Mouse (Mus musculus) A20 (cell line): ENCODE measurements at regions not wholly inside any gene's neighbourhood (a gene's known extent, or its start where the extent isn't known, plus 50 kb on each side); places are given as distances from the start of the nearest gene placed in this dataset.

Source experiments
- DNase-seq: peaks from one replicate; pipeline ENCODE4 v3.0.0-alpha.2; 2011; ENCODE audit warnings: low read depth, low spot score

GRCm38 (mm10) chr7:73637101-73637809 lies 95.6 kb upstream of the Chd2 start:
- DNase-seq = no peak

DNA sequence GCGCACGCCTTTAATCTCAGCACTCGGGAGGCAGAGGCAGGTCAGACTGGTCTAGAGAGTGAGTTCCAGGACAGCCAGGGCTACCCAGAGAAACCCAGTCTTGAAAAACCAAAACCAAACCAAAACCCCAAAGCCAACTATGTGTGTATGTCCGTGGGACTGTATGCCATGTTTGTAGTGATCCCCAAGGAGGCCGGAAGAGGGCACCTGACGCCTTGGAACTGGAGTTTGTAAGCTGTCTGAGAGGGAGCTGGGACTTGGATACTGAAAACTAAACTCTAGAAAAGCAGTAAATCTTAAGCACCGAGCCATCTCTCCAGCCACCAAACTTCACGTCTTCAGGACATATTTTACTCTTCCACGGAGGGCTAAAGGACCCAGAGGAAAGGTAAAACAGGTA lies 93.8 kb upstream of the Chd2 start:
- DNase-seq = no peak

- no peak for DNase-seq
These were observed 89.2 kb upstream of the Chd2 start for GRCm38 (mm10) chr7:73630790-73631189.

DNA sequence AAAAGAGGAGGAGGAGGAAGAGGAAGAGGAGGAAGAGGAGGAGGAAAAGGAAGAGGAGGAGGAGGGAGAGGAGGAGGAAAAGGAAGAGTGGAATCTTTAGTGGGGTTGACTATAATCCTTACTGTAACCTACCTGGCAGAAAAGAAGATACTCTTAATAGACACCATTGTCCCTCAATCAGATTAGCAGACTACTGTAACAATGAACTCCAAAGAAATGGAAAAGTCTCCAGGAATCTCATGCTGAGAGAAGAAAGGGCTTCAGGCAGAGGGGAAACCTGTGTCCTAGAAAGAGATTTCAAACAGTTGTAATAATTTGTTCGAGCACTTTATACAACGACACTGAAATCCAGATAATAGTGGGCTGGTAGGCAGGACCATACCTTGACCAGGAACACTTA lies 87.6 kb upstream of the Chd2 start:
- no peak for DNase-seq

- peak; percentile 86 for DNase-seq
These were observed 86.4 kb upstream of the Chd2 start for GRCm38 (mm10) chr7:73628071-73628470.

DNA sequence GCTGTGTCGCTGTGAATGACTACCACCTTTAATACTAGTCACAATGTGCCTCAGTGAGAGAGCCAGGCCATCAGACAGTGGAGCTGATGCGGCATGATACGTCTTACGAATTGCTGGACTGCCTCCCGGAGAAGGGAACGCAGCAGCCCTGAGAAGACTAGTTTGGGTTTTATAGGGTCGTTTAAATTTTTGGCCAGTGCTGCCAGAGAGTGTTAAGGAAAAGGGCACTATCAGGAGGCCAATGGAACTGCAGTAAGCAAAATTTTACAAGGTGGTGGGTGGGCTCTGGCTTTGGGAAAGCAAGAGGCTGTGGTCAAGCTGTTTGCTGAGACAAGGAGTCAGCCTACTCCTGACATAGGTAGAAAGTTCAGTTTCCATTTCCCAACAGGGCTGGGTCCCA lies 84.7 kb upstream of the Chd2 start:
- no peak for DNase-seq

DNA sequence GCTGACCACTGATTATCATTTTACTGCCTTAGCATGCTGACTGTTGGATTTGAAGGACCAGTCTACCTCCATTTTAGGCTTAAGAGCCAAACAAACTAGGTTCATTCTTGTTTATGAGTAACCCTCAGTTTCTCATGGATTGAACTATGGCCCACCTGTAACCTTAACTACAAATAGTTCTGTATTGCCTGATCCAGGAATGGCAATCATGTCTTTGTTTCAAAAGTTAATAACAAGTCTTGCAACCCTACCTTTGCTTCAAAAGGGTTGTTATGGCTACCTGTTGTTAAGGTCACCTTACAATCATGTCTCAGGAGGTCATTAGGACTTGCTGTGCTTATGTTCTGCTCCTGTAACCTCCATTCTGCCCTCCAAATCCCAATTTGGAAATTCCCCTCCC lies 84.0 kb upstream of the Chd2 start:
- no peak for DNase-seq

GRCm38 (mm10) chr7:73624992-73625391 lies 83.4 kb upstream of the Chd2 start:
- no peak for DNase-seq

DNA sequence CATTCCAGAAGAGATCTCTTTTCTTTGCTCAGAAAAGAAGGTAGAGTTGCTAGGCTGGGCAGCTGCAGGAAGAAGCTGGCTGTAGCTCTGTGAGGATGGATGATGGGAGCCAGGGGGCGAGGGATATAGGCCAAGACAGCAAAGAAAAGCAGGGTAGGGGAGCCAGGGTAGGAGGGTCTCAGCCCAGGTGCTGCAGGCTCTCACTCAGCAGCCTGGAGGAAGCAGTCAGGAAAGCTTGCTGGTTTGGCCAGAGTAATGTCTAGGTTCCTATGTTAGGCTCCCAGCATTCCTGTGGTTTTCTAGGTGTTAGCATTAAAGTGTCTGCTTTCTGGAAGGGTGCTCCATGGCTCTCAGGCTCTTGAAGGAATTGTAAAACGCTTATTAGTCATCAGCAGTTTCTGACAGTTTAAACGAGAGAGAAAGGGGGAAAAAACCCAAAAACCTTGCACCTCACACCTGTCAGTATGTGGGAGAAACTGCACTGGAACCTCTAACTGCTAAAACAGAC lies 82.5 kb upstream of the Chd2 start:
- no peak for DNase-seq

GRCm38 (mm10) chr7:73622468-73622867 lies 80.8 kb upstream of the Chd2 start:
- no peak for DNase-seq

- DNase-seq = no peak
These were observed 78.7 kb upstream of the Chd2 start for GRCm38 (mm10) chr7:73620341-73620740.

DNA sequence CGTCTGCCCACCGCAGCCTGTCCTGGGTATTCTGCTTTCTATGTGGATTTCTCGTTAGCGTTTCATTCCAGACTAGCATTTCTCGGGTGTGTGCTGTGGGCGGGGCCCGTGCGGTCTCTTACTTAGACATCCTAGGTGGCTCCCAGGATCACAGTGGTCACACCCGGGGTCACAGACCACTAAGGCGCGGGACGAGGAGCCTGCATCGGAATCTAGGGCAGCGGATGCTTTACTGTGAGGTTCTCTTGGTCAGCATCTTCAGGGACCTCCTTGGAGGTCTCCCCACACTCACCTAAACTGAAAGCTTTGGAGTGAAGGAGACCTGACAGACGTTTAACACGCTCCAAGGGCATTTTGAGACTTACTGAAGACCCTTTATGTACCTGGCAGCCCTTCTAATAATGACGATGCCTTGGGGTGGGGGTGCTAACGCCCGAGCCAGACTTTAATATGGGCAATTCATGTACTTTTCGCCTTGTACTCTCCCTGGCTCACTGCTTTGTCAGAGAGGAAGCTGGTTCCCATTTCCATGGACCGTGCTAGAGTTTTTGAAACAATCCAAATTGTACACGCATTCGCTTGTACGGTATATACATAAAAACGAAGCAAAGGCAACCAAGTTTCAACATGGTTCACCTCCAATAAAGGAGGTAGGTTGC lies 77.3 kb upstream of the Chd2 start:
- no peak for DNase-seq

- peak; percentile 99 for DNase-seq
These were observed 76.5 kb upstream of the Chd2 start for GRCm38 (mm10) chr7:73617910-73618757.

GRCm38 (mm10) chr7:73616971-73617906 lies 75.6 kb upstream of the Chd2 start:
- DNase-seq = peak; percentile 55

DNA sequence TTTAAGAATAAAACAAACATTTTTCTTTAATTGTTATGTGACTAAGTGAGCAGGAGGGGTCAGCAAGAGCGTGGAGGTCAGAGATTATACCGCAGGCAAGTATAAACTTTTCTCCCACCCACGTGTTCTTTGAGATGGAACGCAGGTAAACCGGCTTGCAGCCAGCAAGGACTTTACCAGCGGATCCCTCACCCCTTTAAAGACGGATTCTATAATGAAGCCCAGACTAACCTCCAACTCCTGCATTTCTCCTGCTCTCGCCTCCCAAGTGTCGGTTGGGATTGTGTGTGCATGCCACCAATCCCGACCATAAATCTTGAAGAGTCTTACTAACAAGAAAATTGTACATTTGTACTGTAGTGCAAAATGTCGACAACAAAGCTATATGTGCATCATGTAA lies 74.4 kb upstream of the Chd2 start:
- no peak for DNase-seq

- no peak for DNase-seq
These were observed 73.4 kb upstream of the Chd2 start for GRCm38 (mm10) chr7:73614840-73615555.

GRCm38 (mm10) chr7:73614341-73614740 lies 72.7 kb upstream of the Chd2 start:
- no peak for DNase-seq

DNA sequence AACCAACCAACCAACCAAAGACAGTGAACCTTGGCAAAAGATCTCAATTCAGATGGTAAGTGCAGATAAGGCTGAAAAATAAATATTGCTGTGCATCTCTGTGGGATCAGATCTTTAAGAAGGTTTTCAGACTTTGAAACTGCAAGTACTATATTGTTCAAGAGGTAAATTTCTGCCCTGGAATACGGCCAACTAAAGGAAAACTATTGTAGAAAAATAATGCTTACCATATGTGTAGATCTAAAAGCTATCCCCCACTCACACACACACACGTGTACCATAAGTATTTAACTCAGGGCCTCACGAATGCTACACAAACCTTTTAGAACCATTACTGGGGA lies 71.1 kb upstream of the Chd2 start:
- no peak for DNase-seq

DNA sequence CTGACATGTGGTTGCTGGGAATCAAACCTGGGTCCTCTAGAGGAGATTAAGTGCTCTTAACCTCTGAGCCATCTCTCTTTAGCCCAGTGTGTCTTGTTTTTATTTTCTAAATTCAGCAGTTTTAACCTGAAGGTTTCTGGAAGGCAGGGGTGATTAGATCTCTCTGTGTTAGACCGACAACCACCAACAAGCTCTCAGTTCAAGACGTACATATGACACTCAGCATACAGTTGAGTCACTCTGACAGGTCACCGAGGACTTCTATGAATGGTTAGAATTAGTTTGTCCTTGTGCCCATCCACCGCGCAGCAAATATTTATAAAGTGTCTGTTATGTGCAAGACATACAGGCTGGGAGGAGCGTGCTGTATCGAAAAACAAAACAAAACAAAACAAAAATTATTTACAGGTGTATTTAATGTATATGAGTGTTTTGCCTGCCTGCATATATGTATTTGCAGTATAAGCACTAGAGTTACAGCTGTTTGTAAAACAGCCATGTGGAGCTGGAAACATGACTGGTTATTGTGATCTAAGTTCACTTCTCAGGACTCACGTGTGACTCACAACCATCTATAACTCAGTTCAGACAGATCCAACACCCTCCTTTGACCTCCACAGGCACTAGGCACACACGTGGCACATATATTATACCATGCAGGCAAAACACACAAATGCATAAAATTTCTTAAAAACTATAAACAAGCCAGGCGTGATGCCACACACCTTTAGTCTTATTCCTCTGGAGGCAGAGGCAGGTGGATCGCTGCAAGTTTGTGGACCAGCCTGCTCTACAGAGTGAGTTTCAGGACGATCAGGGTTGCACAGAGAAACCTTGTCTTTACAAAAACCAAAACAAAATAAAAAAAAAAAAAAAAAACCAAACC lies 70.5 kb upstream of the Chd2 start:
- DNase-seq = no peak

DNA sequence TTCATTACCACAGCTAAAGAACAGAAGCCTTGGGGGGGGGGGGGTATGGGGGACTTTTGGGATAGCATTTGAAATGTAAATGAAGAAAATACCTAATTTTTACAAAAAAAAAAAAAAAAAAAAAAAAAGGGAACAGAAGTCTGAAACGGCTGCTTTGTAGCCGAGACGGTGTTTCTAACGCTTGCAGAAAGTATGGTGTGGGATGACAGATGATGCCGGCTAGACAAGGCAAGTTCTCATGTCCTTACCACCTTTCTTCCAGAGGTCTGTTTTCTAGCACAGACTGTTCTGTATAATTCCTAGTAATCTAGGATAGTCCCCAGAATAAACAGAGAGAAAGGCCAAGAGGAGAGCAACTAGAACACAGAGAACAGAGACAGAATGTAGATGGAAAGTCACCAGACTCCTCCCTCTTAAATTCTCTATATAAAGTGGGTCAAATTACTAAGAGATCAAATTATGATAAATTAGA lies 67.2 kb upstream of the Chd2 start:
- DNase-seq = no peak
